Mouse (Mus musculus): ENCODE data around the gene Gm11127. TPM values are rescaled to one million over a fixed set of nuclear protein-coding genes. Genes with fewer than 3 reads are reported as not detected.
"Not testable (repeated sequence)": the region's sequence is repeated elsewhere in the genome, so short reads cannot be mapped to it uniquely, and the experiment has no call there.

The Gm11127 gene
- 5.8 and 6.4 TPM in 2 replicates for total RNA-seq (2012; rRNA removed)
- polyA plus RNA-seq (2012; ENCODE audit: insufficient read depth in 1 of 2, insufficient read length in 2 of 2, low read depth in 1 of 2, low replicate concordance in 2 of 2, missing spikeins in 1 of 2) = 1 to 10 TPM in 1 of 2 experiments, not detected in 1; 1.5 TPM

DNA sequence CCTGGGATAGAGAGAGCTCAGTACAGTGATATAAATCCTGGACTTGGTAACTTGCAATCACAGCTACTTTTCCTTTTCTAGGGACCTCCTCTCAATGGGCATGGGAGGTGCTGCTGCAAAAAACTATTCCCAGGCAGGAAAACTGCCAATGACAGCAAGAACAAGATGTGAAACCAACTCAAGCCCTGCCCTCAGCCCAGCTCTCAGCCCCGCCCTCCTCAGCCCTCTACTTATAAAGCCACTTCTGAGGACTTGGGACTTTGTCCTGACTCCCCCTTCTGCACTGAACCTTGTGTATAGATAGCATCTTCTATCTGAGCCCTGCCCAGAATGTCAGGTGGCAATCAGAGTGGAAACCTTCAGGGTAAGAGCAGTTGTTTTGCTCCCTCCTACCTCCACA, at the start of gene Gm11127:
Gene Gm11127 (minus strand): TSS at position 10 of the 400 bp plus-strand sequence.
- not testable (repeated sequence) for H3K79me2 ChIP-seq (ENCODE audit: control insufficient read depth, insufficient read depth, low read length, poor library complexity); H3K9me3 ChIP-seq (replicated peaks; ENCODE audit: insufficient read depth, low read length); DNase-seq (ENCODE audit: low read depth, low spot score); H3K36me3 ChIP-seq (ENCODE audit: control insufficient read depth in 1 of 2, insufficient read depth in 2 of 2, low read length in 2 of 2); H3K27me3 ChIP-seq (ENCODE audit: control insufficient read depth in 1 of 2, insufficient read depth in 2 of 2, low read length in 2 of 2); H3K4me3 ChIP-seq (ENCODE audit: control insufficient read depth in 1 of 2, insufficient read depth in 1 of 2, low read depth in 2 of 2, low read length in 2 of 2); H3K27ac ChIP-seq (ENCODE audit: control insufficient read depth, low read depth, low read length); H3K4me1 ChIP-seq (ENCODE audit: control insufficient read depth in 1 of 2, insufficient read depth in 2 of 2, low read length in 2 of 2); H3K9ac ChIP-seq (ENCODE audit: control insufficient read depth, low read depth, low read length, poor library complexity, severe bottlenecking)

DNA sequence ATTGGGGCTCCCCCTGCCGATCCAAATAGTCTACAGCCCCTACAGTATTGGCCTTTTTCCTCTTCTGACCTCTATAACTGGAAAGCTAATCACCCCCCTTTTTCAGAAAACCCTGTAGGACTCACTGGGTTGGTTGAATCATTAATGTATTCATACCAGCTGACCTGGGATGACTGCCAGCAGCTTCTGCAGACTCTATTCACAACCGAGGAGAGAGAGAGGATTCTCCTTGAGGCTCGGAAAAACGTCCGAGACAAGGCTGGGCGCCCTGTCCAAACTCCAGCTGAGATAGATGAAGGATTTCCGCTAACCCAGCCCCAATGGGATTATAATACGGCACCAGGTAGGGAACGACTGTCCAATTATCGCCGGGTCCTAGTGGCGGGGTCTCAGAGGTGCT, 43.9 kb upstream of the Gm11127 start:
- H3K27me3 ChIP-seq (ENCODE audit: control insufficient read depth in 1 of 2, insufficient read depth in 2 of 2, low read length in 2 of 2); H3K79me2 ChIP-seq (ENCODE audit: control insufficient read depth, insufficient read depth, low read length, poor library complexity); H3K4me1 ChIP-seq (ENCODE audit: control insufficient read depth in 1 of 2, insufficient read depth in 2 of 2, low read length in 2 of 2); H3K9ac ChIP-seq (ENCODE audit: control insufficient read depth, low read depth, low read length, poor library complexity, severe bottlenecking); H3K4me3 ChIP-seq (ENCODE audit: control insufficient read depth in 1 of 2, insufficient read depth in 1 of 2, low read depth in 2 of 2, low read length in 2 of 2); H3K9me3 ChIP-seq (replicated peaks; ENCODE audit: insufficient read depth, low read length); DNase-seq (ENCODE audit: low read depth, low spot score); H3K27ac ChIP-seq (ENCODE audit: control insufficient read depth, low read depth, low read length); H3K36me3 ChIP-seq (ENCODE audit: control insufficient read depth in 1 of 2, insufficient read depth in 2 of 2, low read length in 2 of 2): not testable (repeated sequence)

DNA sequence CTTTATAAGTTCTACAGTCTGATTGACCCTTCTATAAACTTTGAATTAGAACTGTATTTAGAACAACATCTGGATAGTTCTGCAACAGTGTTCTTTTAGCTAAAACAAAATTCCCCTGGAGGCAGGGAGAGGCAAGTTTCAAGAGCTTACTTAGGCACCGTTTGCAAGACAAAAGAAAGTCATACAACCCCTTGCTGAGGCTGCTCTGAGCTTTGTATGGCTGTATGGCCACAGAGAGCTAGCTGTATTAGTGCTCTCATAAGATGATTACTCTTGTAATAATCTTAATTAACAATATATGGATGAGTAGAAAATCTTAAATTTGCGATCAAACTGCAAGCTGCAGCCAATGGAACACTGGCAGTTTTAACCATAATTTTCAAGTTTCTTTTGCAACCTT, 41.4 kb upstream of the Gm11127 start:
- H3K9ac ChIP-seq (ENCODE audit: control insufficient read depth, low read depth, low read length, poor library complexity, severe bottlenecking); H3K4me1 ChIP-seq (ENCODE audit: control insufficient read depth in 1 of 2, insufficient read depth in 2 of 2, low read length in 2 of 2); DNase-seq (ENCODE audit: low read depth, low spot score); H3K79me2 ChIP-seq (ENCODE audit: control insufficient read depth, insufficient read depth, low read length, poor library complexity); H3K27ac ChIP-seq (ENCODE audit: control insufficient read depth, low read depth, low read length); H3K36me3 ChIP-seq (ENCODE audit: control insufficient read depth in 1 of 2, insufficient read depth in 2 of 2, low read length in 2 of 2); H3K9me3 ChIP-seq (replicated peaks; ENCODE audit: insufficient read depth, low read length); H3K4me3 ChIP-seq (ENCODE audit: control insufficient read depth in 1 of 2, insufficient read depth in 1 of 2, low read depth in 2 of 2, low read length in 2 of 2); H3K27me3 ChIP-seq (ENCODE audit: control insufficient read depth in 1 of 2, insufficient read depth in 2 of 2, low read length in 2 of 2): not testable (repeated sequence)

DNA sequence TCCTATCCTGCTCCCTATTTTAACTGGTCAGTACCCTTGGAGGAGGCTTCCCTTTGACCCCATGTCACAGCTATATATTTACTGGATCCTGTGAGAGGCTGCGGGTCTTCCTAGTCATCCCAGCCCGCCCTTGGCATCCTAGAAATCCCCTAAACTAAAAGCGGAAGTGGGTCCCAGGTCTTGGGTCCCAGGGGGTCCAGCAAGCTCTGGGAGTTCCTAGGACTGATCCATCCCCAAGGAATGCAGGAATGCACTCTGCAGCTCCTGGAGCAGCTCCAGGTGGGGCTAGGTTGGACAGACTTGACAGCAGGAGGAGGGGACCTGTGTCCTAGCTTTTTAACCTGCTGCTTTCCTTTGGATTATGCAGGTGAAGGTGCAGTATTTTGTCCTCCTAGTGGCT, 35.8 kb upstream of the Gm11127 start:
- no peaks in the 10 kb centered on the region for H3K4me1 ChIP-seq (ENCODE audit: control insufficient read depth in 1 of 2, insufficient read depth in 2 of 2, low read length in 2 of 2)
- H3K27me3 ChIP-seq (ENCODE audit: control insufficient read depth in 1 of 2, insufficient read depth in 2 of 2, low read length in 2 of 2) = no peaks in the 10 kb centered on the region
- H3K9me3 ChIP-seq (replicated peaks; ENCODE audit: insufficient read depth, low read length) = no peaks in the 10 kb centered on the region
- H3K4me3 ChIP-seq (ENCODE audit: control insufficient read depth in 1 of 2, insufficient read depth in 1 of 2, low read depth in 2 of 2, low read length in 2 of 2) = no peak overlapping the region
- H3K27ac ChIP-seq (ENCODE audit: control insufficient read depth, low read depth, low read length) = no peak overlapping the region
- no peak overlapping the region for H3K9ac ChIP-seq (ENCODE audit: control insufficient read depth, low read depth, low read length, poor library complexity, severe bottlenecking)
- no peaks in the 10 kb centered on the region for H3K36me3 ChIP-seq (ENCODE audit: control insufficient read depth in 1 of 2, insufficient read depth in 2 of 2, low read length in 2 of 2)
- no peak for DNase-seq (ENCODE audit: low read depth, low spot score)
- no peak for TF ChIP-seq ZMIZ1 (IDR thresholded peaks at IDR 0.05; ENCODE audit: low read depth, low read length)
- TF ChIP-seq MYC (IDR thresholded peaks at IDR 0.05; ENCODE audit: low read depth, low read length) = no peak
- TF ChIP-seq RCOR1 (IDR thresholded peaks at IDR 0.05; ENCODE audit: low read depth, low read length) = no peak
- TF ChIP-seq USF1 (IDR thresholded peaks at IDR 0.05; ENCODE audit: low read depth, low read length) = no peak
- TF ChIP-seq JUND (IDR thresholded peaks at IDR 0.05; ENCODE audit: low read depth, low read length) = no peak
- TF ChIP-seq TAL1 (IDR thresholded peaks at IDR 0.05; ENCODE audit: low read length) = no peak
- no peak for TF ChIP-seq POLR2AphosphoS2 (IDR thresholded peaks at IDR 0.05; ENCODE audit: low read length)
- no peak for TF ChIP-seq ZC3H11A (IDR thresholded peaks at IDR 0.05; ENCODE audit: low read depth, low read length)
- TF ChIP-seq E2F4 (IDR thresholded peaks at IDR 0.05; ENCODE audit: borderline replicate concordance, low read depth, low read length) = no peak
- no peaks in the 10 kb centered on the region for H3K79me2 ChIP-seq (ENCODE audit: control insufficient read depth, insufficient read depth, low read length, poor library complexity)

DNA sequence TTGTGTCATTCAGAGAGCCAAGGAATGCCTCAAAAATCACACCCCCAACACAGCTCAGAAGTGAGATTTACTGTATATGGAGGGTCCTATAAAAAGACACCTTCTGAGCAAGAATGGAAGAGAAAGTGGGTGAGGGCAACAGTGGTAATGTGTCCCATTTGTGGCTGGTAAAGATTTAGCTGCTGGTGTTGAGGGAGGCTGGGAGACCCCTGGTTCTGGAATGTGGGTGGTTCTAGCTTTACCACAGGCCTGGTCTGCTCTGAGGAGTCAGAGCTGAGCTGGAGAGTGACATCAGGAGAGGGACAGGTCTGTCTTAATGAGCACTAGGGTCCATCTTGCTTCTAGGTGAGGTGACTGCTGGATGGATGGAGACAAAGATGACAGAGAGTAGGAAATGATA, 34.3 kb upstream of the Gm11127 start:
- H3K4me1 ChIP-seq (ENCODE audit: control insufficient read depth in 1 of 2, insufficient read depth in 2 of 2, low read length in 2 of 2); H3K9me3 ChIP-seq (replicated peaks; ENCODE audit: insufficient read depth, low read length); DNase-seq (ENCODE audit: low read depth, low spot score); H3K27ac ChIP-seq (ENCODE audit: control insufficient read depth, low read depth, low read length); H3K27me3 ChIP-seq (ENCODE audit: control insufficient read depth in 1 of 2, insufficient read depth in 2 of 2, low read length in 2 of 2); H3K4me3 ChIP-seq (ENCODE audit: control insufficient read depth in 1 of 2, insufficient read depth in 1 of 2, low read depth in 2 of 2, low read length in 2 of 2); H3K36me3 ChIP-seq (ENCODE audit: control insufficient read depth in 1 of 2, insufficient read depth in 2 of 2, low read length in 2 of 2); H3K79me2 ChIP-seq (ENCODE audit: control insufficient read depth, insufficient read depth, low read length, poor library complexity); H3K9ac ChIP-seq (ENCODE audit: control insufficient read depth, low read depth, low read length, poor library complexity, severe bottlenecking): not testable (repeated sequence)

DNA sequence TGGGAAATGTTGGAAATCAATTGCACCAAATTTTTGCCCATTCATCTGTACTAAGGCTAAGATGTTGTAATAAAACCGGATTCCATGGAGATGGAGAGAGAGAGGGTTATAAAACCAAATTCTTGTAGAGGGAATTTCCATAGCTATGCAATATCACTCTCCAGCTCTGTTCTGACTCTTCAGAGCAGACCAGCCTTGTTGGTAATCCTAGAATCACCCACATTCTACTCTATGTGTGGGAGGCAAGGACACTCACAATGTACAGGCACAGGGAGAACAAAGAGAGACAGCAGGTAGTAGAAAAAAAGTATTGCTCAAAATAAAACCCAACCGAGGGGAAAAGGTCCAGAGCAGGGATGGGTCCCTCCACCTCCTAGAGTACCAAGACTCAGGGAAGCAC, 33.8 kb upstream of the Gm11127 start:
- H3K27ac ChIP-seq (ENCODE audit: control insufficient read depth, low read depth, low read length); H3K9me3 ChIP-seq (replicated peaks; ENCODE audit: insufficient read depth, low read length); H3K27me3 ChIP-seq (ENCODE audit: control insufficient read depth in 1 of 2, insufficient read depth in 2 of 2, low read length in 2 of 2); H3K4me1 ChIP-seq (ENCODE audit: control insufficient read depth in 1 of 2, insufficient read depth in 2 of 2, low read length in 2 of 2); DNase-seq (ENCODE audit: low read depth, low spot score); H3K36me3 ChIP-seq (ENCODE audit: control insufficient read depth in 1 of 2, insufficient read depth in 2 of 2, low read length in 2 of 2); H3K9ac ChIP-seq (ENCODE audit: control insufficient read depth, low read depth, low read length, poor library complexity, severe bottlenecking); H3K79me2 ChIP-seq (ENCODE audit: control insufficient read depth, insufficient read depth, low read length, poor library complexity); H3K4me3 ChIP-seq (ENCODE audit: control insufficient read depth in 1 of 2, insufficient read depth in 1 of 2, low read depth in 2 of 2, low read length in 2 of 2): not testable (repeated sequence)
